Mouse (Mus musculus) lung, embryonic 16.5 days (tissue): ENCODE data around the gene Lect2. TPM values are rescaled to one million over a fixed set of nuclear protein-coding genes. Genes with fewer than 3 reads are reported as not detected.

ENCODE experiments used
- ATAC-seq: fragments of 200-750 bp; cut with Nextera tagmentation; 2 replicates; pipeline ENCODE4 v1.8.0; 2017; ENCODE audit warnings: low read depth, mild to moderate bottlenecking, moderate library complexity
- H3K27ac ChIP-seq: fragments of 300-500 bp; sonication (generic); 2 replicates; pipeline ENCODE4 v1.5.1; 2014; ENCODE audit warnings: mild to moderate bottlenecking, control low read depth, low read length
- H3K27me3 ChIP-seq: fragments of 300-500 bp; sonication (generic); 2 replicates; pipeline ENCODE4 v1.6.1; 2014; ENCODE audit warnings: low read depth, low read length, mixed read lengths; ENCODE audit not compliant: control insufficient read depth, insufficient read depth
- H3K36me3 ChIP-seq: fragments of 300-500 bp; sonication (generic); 2 replicates; pipeline ENCODE4 v1.6.1; 2014; ENCODE audit warnings: low read length; ENCODE audit not compliant: control insufficient read depth, insufficient read depth
- H3K4me1 ChIP-seq: fragments of 300-500 bp; sonication (generic); replicated peaks from 2 replicates; pipeline ENCODE4 v1.6.1; 2014; ENCODE audit warnings: low read length, mixed read lengths; ENCODE audit not compliant: control insufficient read depth, insufficient read depth
- H3K4me2 ChIP-seq: fragments of 300-500 bp; sonication (generic); 2 replicates; pipeline ENCODE4 v1.6.1; 2014; ENCODE audit warnings: low read depth, low read length, control low read depth
- H3K4me3 ChIP-seq: fragments of 300-500 bp; sonication (generic); 2 replicates; pipeline ENCODE4 v1.5.1; 2014; ENCODE audit warnings: mild to moderate bottlenecking, low read length, control low read depth
- H3K9ac ChIP-seq: fragments of 300-500 bp; sonication (generic); 2 replicates; pipeline ENCODE4 v1.6.1; 2014; ENCODE audit warnings: low read length, control low read depth
- H3K9me3 ChIP-seq: fragments of 300-500 bp; sonication (generic); 2 replicates; pipeline ENCODE4 v1.6.1; 2016; ENCODE audit warnings: low read length; ENCODE audit not compliant: control insufficient read depth
- WGBS: fragments of 180-500 bp; shearing (Covaris S2); extraction: QIAGEN DNeasy Blood & Tissue Kit; methylation state at CpG from one replicate; pipeline ENCODE4 v1.1.7; 2014; 5-methylcytosine and 5-hydroxymethylcytosine counted together
- polyA plus RNA-seq: library from polyadenylated mRNA; unstranded; fragments of >200 nt; fragmentation: Nextera tagmentation; extraction: Ambion mirVana; gene quantifications from 2 replicates; pipeline ENCODE4 v1.2.1, GENCODE M21; 2015

Lect2 gene
- 0.70 TPM in 1 of 2 replicates, not detected in the other for polyA plus RNA-seq

DNA sequence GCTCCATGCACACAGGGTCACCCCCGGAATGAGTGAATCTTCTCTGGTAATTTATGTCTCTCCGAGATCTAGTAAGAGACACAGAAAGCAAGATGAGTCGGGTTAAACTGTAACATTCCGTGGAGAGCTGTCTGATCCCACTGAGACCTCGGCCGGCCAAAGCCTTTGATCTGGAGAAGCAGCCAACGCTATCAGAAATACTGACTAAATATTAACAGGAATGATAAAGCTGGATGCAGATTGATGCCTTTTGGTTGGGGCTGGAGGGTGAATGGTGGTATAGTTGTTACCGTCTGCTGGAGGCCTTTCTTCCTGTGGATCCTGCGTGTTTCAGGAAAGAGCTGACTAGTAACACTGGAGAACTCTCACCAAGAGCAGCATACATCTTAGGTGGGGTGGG, at the start of gene Lect2:
Lect2 (minus strand) TSS at position 102 of the 400 bp plus-strand sequence.
- H3K9me3 ChIP-seq = no peaks in the 10 kb centered on the region
- no peak for ATAC-seq
- 26% methylated on average over 9 of the region's 9 CpGs for WGBS

DNA sequence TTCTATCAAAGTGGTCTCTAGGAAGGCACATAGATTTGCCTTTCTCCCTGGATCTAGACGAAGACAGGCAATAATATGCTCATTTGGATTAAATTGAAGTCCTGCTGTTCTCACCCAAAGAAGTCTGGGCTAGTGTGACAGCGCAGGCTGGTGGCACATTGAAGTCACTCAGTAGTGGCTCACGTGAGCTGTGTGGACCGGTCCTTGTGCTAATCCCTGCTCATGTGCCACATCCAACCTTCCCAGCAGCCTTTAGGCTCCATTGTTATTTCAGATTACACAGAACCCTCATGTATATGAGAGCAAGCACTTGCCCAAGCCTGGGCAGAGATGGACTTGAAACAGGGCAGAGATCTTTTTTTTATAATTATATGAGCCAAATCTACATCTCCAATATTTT, 49.0 kb upstream of the Lect2 start:
- peak overlapping the region; percentile 90 for H3K27ac ChIP-seq

More for the DNA sequence above, at the start of gene Lect2:
- Histone ChIP-seq H3K4me2 (no peak within 1 kb of the TSS), H3K27me3 (no peaks in the 10 kb centered on the region), H3K4me3 (no peak within 1 kb of the TSS), H3K9ac (no peak within 1 kb of the TSS), H3K36me3 (no peaks in the 10 kb centered on the region), H3K27ac (no peak within 1 kb of the TSS), H3K4me1 (no peaks in the 10 kb centered on the region)

DNA sequence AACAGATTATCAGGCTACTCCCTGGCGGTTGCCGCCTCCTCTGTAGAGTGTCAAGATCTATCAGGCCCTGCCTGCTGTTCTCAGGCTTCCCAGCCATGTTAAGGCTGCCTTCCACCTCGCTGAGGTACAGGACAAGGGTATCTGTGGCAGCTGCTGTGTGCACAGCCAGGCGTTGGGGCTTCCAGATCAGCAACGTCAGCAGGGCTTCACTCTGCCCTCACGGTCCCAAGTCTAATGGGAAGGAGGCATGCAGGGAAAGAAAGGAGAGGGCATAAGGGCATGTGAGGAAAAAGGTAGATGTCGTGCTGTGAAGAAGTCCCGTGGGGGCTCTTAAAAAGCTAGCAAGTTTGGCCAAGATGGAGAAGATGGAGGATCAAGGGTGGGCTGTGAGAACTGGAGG, 46.9 kb upstream of the Lect2 start:
- Histone ChIP-seq H3K9ac (no peak overlapping the region), H3K27ac (no peak overlapping the region), H3K4me1 (peaks cover 68% of the 10 kb centered on the region), H3K9me3 (no peaks in the 10 kb centered on the region), H3K4me3 (no peak overlapping the region), H3K27me3 (no peaks in the 10 kb centered on the region), H3K36me3 (no peaks in the 10 kb centered on the region), H3K4me2 (no peak overlapping the region)
- no peak for ATAC-seq
- WGBS = 60% methylated on average over 8 of the region's 8 CpGs

More for the DNA sequence above, 49.0 kb upstream of the Lect2 start:
- ATAC-seq = 0 out of 2 replicates have a peak, but pooled peaks have one; percentile 2
- Histone ChIP-seq H3K4me1 (peaks cover 72% of the 10 kb centered on the region), H3K9me3 (no peaks in the 10 kb centered on the region), H3K9ac (peak overlapping the region; percentile 19; the same call in 1 of the 2 replicates), H3K4me3 (no peak overlapping the region), H3K4me2 (peak overlapping the region; percentile 8; the same call in 1 of the 2 replicates), H3K36me3 (no peaks in the 10 kb centered on the region), H3K27me3 (no peaks in the 10 kb centered on the region)
- WGBS = 60% methylated on average over 4 of the region's 4 CpGs

DNA sequence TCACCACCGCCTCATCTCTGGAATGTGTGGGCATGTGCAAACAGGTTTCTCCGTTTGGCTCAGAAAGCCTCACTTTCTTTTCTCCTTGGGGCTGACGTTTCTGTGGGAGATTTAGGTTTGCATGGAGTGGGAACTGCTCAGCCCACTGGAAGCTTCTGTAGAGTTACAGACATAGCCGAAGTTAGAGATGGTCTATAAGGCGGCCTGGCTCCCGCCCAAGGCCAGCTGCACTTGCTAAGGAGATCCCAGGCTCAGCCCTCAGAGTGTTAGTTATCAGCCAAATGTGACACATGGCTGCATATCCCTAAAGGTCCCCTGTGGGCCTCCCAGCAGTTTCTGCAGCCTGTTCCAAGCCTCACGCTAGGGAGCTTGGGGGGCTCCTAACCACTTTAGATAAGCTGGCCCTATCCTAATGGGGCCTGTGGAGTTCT, 45.7 kb upstream of the Lect2 start:
- Histone ChIP-seq H3K27ac (peak overlapping the region; percentile 31; the same call in 1 of the 2 replicates), H3K4me1 (peaks cover 62% of the 10 kb centered on the region), H3K36me3 (no peaks in the 10 kb centered on the region), H3K9me3 (no peaks in the 10 kb centered on the region), H3K4me3 (no peak overlapping the region), H3K27me3 (no peaks in the 10 kb centered on the region), H3K9ac (no peak overlapping the region), H3K4me2 (no peak overlapping the region)
- ATAC-seq = peak; percentile 13; the same call in 1 of the 2 replicates
- WGBS = 41% methylated on average over 7 of the region's 7 CpGs

DNA sequence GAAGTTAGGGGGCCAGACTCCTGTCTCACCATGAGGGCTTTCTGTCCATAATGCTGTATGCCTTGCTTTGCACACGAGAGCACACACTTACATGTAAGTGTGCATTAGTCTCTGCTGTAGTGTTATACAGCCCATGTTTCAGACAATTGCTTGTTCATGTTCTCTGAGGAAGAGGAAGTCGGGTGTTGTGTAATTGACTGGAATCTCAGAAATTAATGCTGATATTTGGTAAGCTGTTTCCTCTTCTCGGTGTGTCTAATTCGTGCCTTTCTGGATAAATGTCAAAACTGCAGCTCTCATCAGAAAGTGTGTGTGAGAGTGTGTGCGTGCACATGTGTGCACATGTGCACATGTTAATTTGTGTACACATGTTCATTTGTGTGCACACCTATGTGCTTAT, 44.9 kb upstream of the Lect2 start:
- WGBS = 57% methylated on average over 5 of the region's 5 CpGs
- H3K4me2 ChIP-seq = no peak overlapping the region
- peaks cover 61% of the 10 kb centered on the region for H3K4me1 ChIP-seq
- no peaks in the 10 kb centered on the region for H3K36me3 ChIP-seq
- no peaks in the 10 kb centered on the region for H3K27me3 ChIP-seq
- H3K9me3 ChIP-seq = no peaks in the 10 kb centered on the region
- H3K27ac ChIP-seq = no peak overlapping the region
- H3K9ac ChIP-seq = no peak overlapping the region
- no peak overlapping the region for H3K4me3 ChIP-seq
- no peak for ATAC-seq

DNA sequence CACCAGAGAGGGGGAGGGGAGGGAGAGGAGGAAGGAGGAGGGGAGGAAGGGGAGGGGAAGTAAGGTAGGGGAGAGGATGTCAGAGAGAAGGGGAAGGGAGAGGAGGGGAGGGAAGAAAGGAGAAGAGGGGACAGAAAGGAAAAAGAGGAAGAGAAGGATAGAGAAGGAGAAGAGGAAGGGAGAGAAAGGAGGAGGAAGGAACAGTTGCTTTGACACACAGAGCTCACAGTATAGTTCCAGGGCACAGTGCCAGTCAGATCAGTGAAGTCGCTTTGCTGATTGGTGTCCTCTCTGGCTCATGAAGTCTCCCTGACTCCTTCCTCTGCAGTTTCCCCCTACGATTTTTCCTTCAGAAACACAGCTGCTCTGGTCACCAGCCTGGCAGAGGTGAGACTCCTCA, 43.6 kb upstream of the Lect2 start:
- H3K9me3 ChIP-seq = no peaks in the 10 kb centered on the region
- no peak overlapping the region for H3K4me2 ChIP-seq
- peaks cover 51% of the 10 kb centered on the region for H3K4me1 ChIP-seq
- no peak overlapping the region for H3K9ac ChIP-seq
- ATAC-seq = no peak
- H3K36me3 ChIP-seq = no peaks in the 10 kb centered on the region
- no peaks in the 10 kb centered on the region for H3K27me3 ChIP-seq
- H3K27ac ChIP-seq = no peak overlapping the region
- H3K4me3 ChIP-seq = no peak overlapping the region
- 16% methylated on average over 2 of the region's 2 CpGs for WGBS

DNA sequence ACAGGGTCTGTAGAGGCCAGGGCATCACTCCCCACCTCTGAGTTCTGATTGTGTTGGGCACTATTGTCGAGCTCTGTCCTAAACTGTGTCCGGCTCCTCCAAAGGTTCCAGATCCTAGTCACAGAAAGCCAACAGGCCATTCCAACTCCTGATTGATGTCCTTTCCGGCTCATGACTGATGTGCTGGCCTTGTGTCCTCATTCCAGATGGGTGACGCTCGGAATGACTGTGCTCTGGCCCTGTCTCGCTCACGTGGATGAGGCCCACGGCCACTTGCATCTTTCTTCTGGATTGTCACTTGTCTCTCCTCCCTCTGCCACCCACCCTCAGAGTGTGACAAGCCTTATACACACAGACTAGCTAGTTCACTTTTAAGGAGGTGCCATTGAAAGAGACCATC, 42.9 kb upstream of the Lect2 start:
- H3K9ac ChIP-seq = no peak overlapping the region
- ATAC-seq = no peak
- WGBS = 55% methylated on average over 8 of the region's 8 CpGs
- no peak overlapping the region for H3K4me3 ChIP-seq
- H3K9me3 ChIP-seq = no peaks in the 10 kb centered on the region
- H3K36me3 ChIP-seq = no peaks in the 10 kb centered on the region
- H3K27me3 ChIP-seq = no peaks in the 10 kb centered on the region
- peak overlapping the region; percentile 15 for H3K27ac ChIP-seq
- peaks cover 43% of the 10 kb centered on the region for H3K4me1 ChIP-seq
- no peak overlapping the region for H3K4me2 ChIP-seq

DNA sequence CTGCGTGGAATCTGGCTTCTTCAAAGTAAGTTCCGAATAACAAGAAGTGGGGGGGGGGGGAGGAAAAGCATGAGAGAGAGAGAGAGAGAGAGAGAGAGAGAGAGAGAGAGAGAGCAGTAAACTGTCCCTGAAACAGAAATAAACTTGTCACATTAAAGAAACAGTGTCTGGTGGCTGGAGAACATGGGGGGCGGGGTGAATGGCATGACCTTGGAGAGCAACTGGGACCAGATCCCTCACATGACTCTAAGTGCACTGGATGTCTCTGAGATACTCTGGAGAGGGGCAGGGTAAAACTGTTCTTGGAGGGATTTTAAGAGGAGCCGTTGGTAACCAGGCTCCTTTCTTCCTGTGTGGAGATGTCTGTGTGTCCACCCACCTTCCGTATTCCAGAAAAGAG, 41.9 kb upstream of the Lect2 start:
- WGBS = 51% methylated on average over 5 of the region's 5 CpGs
- Histone ChIP-seq H3K4me3 (no peak overlapping the region), H3K4me2 (no peak overlapping the region), H3K4me1 (peaks cover 39% of the 10 kb centered on the region), H3K27ac (peak overlapping the region; percentile 15), H3K9ac (no peak overlapping the region), H3K27me3 (no peaks in the 10 kb centered on the region), H3K36me3 (no peaks in the 10 kb centered on the region), H3K9me3 (no peaks in the 10 kb centered on the region)
- ATAC-seq = peak; percentile 34

DNA sequence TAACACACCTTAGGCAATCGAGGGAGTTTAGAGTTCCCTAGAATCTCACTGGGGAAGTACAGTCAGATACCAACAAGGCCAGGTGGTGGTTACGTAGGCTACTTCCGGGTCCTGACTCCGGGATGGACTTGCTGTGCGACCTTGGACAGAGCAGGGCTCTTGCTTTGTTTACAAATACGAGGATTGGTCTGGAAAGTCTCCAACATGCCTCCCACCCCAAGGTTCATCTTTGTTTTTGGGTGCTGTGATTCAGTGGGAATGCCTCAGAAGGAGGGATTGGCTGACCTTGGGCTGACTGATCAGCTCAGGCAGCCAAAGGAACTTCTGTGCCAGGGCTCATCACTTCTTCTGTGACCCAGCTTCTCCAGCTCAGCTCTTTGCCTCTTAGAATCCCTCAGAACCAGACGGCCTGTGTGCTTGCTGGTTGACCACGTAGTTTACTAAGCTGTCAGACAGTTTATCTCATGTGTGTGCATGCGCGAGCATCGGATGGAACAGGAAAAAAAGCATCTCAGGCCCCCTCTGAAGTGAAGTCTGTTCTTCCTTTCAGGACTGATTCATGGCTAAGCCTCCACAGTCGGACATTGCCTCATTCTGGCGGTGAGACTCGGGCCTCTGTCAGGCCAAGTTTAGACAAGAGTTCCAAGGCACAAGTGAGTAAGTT, 40.3 kb upstream of the Lect2 start:
- H3K9me3 ChIP-seq = no peaks in the 10 kb centered on the region
- WGBS = 38% methylated on average over 14 of the region's 14 CpGs
- no peaks in the 10 kb centered on the region for H3K36me3 ChIP-seq
- no peak overlapping the region for H3K4me3 ChIP-seq
- H3K27ac ChIP-seq = peak overlapping the region; percentile 82
- no peaks in the 10 kb centered on the region for H3K27me3 ChIP-seq
- no peak overlapping the region for H3K4me2 ChIP-seq
- peak; percentile 58 for ATAC-seq
- H3K9ac ChIP-seq = no peak overlapping the region
- H3K4me1 ChIP-seq = peaks cover 34% of the 10 kb centered on the region
